Mouse (Mus musculus) intestine, embryonic 15.5 days (tissue): Measurements from ENCODE around the gene Tusc2. TPM values are rescaled to one million over a fixed set of nuclear protein-coding genes. Genes with fewer than 3 reads are reported as not detected.
A peak's percentile ranks its signal among the peaks of the same experiment; 100 is the strongest.

ENCODE experiments used
- ATAC-seq: fragments of 200-750 bp; cut with Nextera tagmentation; 2 replicates; pipeline ENCODE4 v1.8.0; 2017; ENCODE audit warnings: moderate TSS enrichment, moderate library complexity
- H3K27ac ChIP-seq: fragments of 300-500 bp; sonication (generic); 2 replicates; pipeline ENCODE4 v1.5.1; 2015; ENCODE audit warnings: mild to moderate bottlenecking, inconsistent platforms
- H3K27me3 ChIP-seq: fragments of 300-500 bp; sonication (generic); replicated peaks from 2 replicates; pipeline ENCODE4 v1.6.1; 2015; ENCODE audit warnings: inconsistent platforms
- H3K36me3 ChIP-seq: fragments of 300-500 bp; sonication (generic); 2 replicates; pipeline ENCODE4 v1.6.1; 2015; ENCODE audit warnings: inconsistent platforms
- H3K4me1 ChIP-seq: fragments of 300-500 bp; sonication (generic); replicated peaks from 2 replicates; pipeline ENCODE4 v1.6.1; 2015; ENCODE audit warnings: inconsistent platforms
- H3K4me2 ChIP-seq: fragments of 300-500 bp; sonication (generic); replicated peaks from 2 replicates; pipeline ENCODE4 v1.6.1; 2015; ENCODE audit warnings: mild to moderate bottlenecking, inconsistent platforms
- H3K4me3 ChIP-seq: fragments of 300-500 bp; sonication (generic); replicated peaks from 2 replicates; pipeline ENCODE4 v1.5.1; 2015; ENCODE audit warnings: inconsistent platforms
- H3K9ac ChIP-seq: fragments of 300-500 bp; sonication (generic); 2 replicates; pipeline ENCODE4 v1.6.1; 2015; ENCODE audit warnings: inconsistent platforms
- H3K9me3 ChIP-seq: fragments of 300-500 bp; sonication (generic); 2 replicates; pipeline ENCODE4 v1.6.1; 2016; ENCODE audit warnings: inconsistent platforms
- WGBS: fragments of 180-500 bp; shearing (Covaris S2); methylation state at CpG from one replicate; pipeline ENCODE4 v1.1.7; 2015; 5-methylcytosine and 5-hydroxymethylcytosine counted together
- polyA plus RNA-seq: library from polyadenylated mRNA; unstranded; fragments of >200 nt; fragmentation: Nextera tagmentation; extraction: Ambion mirVana; gene quantifications from 2 replicates; pipeline ENCODE4 v1.2.1, GENCODE M21; 2015

Tusc2 gene
- polyA plus RNA-seq: 44.2 and 45.0 TPM in 2 replicates

GRCm38 (mm10) chr9:107563029-107563581, at the start of gene Tusc2:
Tusc2 (plus strand) TSS chr9:107563255.
- Histone ChIP-seq H3K4me3 (peak within 1 kb of the TSS; percentile 95), H3K27ac (0 out of 2 replicates have a peak within 1 kb of the TSS, but pooled peaks have one; percentile 25), H3K4me1 (peaks cover 33% of the 10 kb centered on the region), H3K36me3 (peaks cover 30% of the 10 kb centered on the region), H3K9me3 (no peaks in the 10 kb centered on the region), H3K27me3 (no peaks in the 10 kb centered on the region), H3K9ac (peak within 1 kb of the TSS; percentile 87), H3K4me2 (peak within 1 kb of the TSS; percentile 81)
- peak; percentile 95 for ATAC-seq
- under 1% methylated on average over 46 of the region's 46 CpGs for WGBS

- peak; percentile 64 for ATAC-seq
- H3K27ac ChIP-seq: no peak overlapping the region
- no peaks in the 10 kb centered on the region for H3K36me3 ChIP-seq
- 17% methylated on average over 14 of the region's 14 CpGs for WGBS
- H3K4me1 ChIP-seq: no peaks in the 10 kb centered on the region
- no peak overlapping the region for H3K4me3 ChIP-seq
- no peaks in the 10 kb centered on the region for H3K27me3 ChIP-seq
- no peaks in the 10 kb centered on the region for H3K9me3 ChIP-seq
- H3K4me2 ChIP-seq: no peak overlapping the region
- no peak overlapping the region for H3K9ac ChIP-seq
Measured at GRCm38 (mm10) chr9:107514303-107514955, 48.6 kb upstream of the Tusc2 start.

- H3K9ac ChIP-seq: no peak overlapping the region
- H3K27ac ChIP-seq: no peak overlapping the region
- peaks cover 4% of the 10 kb centered on the region; the same call in 1 of the 2 replicates for H3K27me3 ChIP-seq
- H3K4me3 ChIP-seq: no peak overlapping the region
- no peaks in the 10 kb centered on the region for H3K9me3 ChIP-seq
- peaks cover 21% of the 10 kb centered on the region for H3K4me1 ChIP-seq
- 75% methylated on average over 6 of the region's 6 CpGs for WGBS
- no peaks in the 10 kb centered on the region for H3K36me3 ChIP-seq
- no peak for ATAC-seq
- H3K4me2 ChIP-seq: no peak overlapping the region
Measured at GRCm38 (mm10) chr9:107520331-107520730, 42.7 kb upstream of the Tusc2 start.

DNA sequence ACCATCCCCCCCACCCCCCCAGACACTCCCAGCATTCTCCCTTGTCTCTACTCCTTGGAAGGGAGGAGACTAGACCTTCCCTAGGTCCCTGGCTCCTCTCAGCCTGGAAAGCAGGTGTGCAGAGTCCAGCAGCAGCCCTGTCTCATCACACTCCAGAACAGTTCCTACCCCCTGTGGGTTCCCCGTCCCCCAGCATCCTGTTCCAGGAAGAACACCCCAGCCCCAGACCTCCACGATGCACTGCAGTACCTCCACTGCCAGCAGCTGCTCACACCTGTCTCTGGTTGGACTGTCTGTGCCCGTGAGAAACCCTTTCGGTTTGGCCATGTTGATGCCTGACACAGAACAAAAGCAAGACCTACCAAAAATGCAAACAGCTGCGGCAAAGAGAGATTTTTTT, 41.9 kb upstream of the Tusc2 start:
- no peak overlapping the region for H3K4me3 ChIP-seq
- H3K27ac ChIP-seq: no peak overlapping the region; the same call in 1 of the 2 replicates
- H3K9ac ChIP-seq: no peak overlapping the region
- WGBS: 38% methylated on average over 5 of the region's 5 CpGs
- ATAC-seq: no peak
- no peaks in the 10 kb centered on the region for H3K36me3 ChIP-seq
- no peaks in the 10 kb centered on the region for H3K9me3 ChIP-seq
- H3K4me1 ChIP-seq: peaks cover 22% of the 10 kb centered on the region
- H3K4me2 ChIP-seq: peak overlapping the region; percentile 62
- H3K27me3 ChIP-seq: peaks cover 4% of the 10 kb centered on the region; the same call in 1 of the 2 replicates

DNA sequence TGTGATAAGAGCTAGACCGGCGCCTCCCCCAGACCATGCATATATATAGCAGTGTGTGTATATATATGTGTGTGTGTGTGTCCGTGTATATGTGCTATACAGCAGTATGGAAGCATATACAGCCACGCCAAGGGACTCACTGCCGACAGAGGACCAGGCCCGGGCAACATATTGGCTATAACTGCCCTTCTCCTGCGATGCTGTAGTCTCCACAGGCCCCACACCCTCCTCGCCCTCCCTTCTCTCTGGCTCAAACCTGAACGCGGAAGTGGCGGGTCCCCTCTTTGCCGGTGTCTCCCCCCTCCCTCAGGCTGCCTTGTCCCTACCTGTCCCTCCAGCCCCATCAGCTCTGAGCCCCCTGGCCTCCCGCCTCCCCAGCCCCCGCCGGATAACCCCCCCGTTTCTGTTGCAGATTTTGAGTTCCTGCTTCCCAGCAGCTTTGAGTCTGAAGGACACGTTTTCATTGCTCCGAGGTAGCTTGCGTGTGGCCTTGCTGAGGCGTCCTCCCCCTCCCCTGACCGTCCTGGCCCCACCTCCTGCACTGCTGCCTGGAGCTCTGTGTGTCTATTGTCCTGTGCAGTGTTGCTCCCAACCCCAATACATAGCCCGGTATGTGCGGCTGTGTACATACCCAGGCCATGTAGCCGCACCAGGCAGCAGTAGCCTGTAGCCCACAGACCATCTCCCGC, 41.2 kb upstream of the Tusc2 start:
- H3K27ac ChIP-seq: no peak overlapping the region; the same call in 1 of the 2 replicates
- peak overlapping the region; percentile 62 for H3K4me2 ChIP-seq
- H3K36me3 ChIP-seq: no peaks in the 10 kb centered on the region
- WGBS: 16% methylated on average over 25 of the region's 25 CpGs
- H3K9me3 ChIP-seq: no peaks in the 10 kb centered on the region
- peaks cover 29% of the 10 kb centered on the region for H3K4me1 ChIP-seq
- ATAC-seq: peak; percentile 56
- 0 out of 2 replicates have a peak overlapping the region, but pooled peaks have one; percentile 23 for H3K9ac ChIP-seq
- H3K4me3 ChIP-seq: peak overlapping the region; percentile 11
- H3K27me3 ChIP-seq: peaks cover 7% of the 10 kb centered on the region; the same call in 1 of the 2 replicates

DNA sequence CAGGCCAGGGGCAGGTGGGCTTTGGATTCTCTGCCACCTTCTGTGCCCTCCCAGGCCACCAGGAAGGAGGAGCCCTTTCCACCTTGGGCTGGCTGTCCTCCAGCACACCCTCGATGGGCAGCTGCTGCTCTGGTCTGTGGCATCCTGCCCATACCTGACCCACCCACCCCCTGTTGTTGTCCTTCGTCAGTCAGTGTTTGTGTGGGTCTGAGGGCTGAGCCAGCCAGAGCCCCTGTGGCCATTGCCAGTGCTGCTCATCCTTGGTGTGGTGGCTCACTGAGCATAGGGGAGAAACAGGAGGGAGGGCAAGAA, 40.7 kb upstream of the Tusc2 start:
- Histone ChIP-seq H3K4me1 (peaks cover 33% of the 10 kb centered on the region), H3K36me3 (no peaks in the 10 kb centered on the region), H3K27me3 (peaks cover 7% of the 10 kb centered on the region; the same call in 1 of the 2 replicates), H3K4me3 (peak overlapping the region; percentile 11; the same call in 1 of the 2 replicates), H3K4me2 (peak overlapping the region; percentile 62), H3K9ac (0 out of 2 replicates have a peak overlapping the region, but pooled peaks have one; percentile 23), H3K9me3 (no peaks in the 10 kb centered on the region), H3K27ac (no peak overlapping the region)
- ATAC-seq: peak; percentile 1
- WGBS: 28% methylated on average over 2 of the region's 2 CpGs

DNA sequence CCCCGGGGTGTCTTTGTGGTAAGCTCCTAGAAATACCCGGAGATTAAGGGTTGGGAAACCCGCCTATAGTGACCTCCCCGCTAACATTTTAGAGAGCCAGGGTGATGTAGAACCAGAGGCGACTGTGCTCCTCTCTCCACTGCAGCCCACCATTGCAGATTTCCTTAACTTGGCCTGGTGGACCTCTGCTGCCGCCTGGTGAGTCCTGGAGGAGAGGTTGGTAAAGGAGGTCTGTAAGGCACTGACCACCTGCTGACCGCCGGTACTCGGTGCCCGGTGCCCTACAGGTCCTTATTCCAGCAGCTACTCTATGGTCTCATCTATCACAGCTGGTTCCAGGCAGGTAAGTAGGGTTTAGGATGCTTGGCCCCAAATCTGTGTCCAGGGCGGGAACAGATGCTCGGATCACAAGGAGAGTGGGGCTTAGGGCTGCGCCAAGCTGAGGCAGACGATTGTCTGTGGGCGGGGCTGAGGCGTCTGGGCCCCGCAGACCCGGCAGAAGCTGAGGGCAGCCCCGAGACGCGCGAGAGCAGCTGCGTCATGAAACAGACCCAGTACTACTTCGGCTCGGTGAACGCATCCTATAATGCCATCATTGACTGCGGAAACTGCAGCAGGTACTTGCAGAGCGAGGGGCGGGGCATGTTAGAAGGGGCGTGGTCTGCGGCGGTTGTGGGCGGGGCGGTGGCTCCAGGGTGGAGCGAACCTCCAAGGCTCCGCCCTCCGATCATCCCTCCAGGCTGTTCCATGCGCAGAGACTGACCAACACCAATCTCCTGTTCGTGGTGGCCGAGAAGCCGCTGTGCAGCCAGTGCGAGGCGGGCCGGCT, 36.6 kb upstream of the Tusc2 start:
- peak overlapping the region; percentile 37; the same call in 1 of the 2 replicates for H3K9ac ChIP-seq

DNA sequence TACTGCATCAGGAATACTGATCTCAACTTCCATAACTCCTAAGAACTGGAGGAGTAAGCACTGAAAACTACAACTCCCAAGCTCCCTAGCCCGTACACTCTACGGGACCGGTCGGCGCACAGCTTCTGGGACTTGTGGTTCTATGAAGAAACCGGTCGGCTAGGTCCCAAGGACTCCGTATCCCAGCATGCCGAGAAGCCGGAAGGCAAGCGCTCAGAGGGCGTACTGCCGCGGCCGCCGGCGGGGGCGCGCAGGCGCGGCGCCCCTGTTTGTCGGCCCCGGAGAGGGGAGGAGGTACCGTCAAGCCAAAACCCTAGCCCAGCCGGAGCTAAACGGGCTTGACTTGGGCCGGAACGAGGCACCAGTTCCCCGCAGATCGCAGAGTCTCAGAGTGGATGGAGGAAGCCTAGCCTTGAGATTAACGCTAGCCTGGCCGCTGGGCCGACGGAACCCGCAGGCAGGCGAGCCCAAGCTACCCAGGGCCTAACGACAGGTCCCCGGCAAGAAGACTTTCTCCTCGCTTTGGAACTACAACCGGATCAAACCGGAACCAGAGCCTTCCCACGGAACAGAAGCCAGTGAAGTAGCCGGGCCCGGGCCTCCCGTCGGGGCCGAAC, 29.2 kb upstream of the Tusc2 start, which contains the start of gene Tmem115:
Gene Tmem115 (plus strand): TSS at position 155 of the 617 bp plus-strand sequence.
- Histone ChIP-seq H3K27ac (peak within 1 kb of the TSS; percentile 79), H3K4me2 (peak within 1 kb of the TSS; percentile 92), H3K27me3 (no peaks in the 10 kb centered on the region), H3K4me1 (peaks cover 21% of the 10 kb centered on the region), H3K9ac (peak within 1 kb of the TSS; percentile 79), H3K4me3 (peak within 1 kb of the TSS; percentile 76), H3K9me3 (no peaks in the 10 kb centered on the region), H3K36me3 (peaks cover 10% of the 10 kb centered on the region; the same call in 1 of the 2 replicates)
- WGBS: under 1% methylated on average over 48 of the region's 48 CpGs
- ATAC-seq: peak; percentile 98

More for the DNA sequence above, 36.6 kb upstream of the Tusc2 start:
- 6% methylated on average over 44 of the region's 44 CpGs for WGBS
- peaks cover 28% of the 10 kb centered on the region for H3K4me1 ChIP-seq
- no peak overlapping the region for H3K27ac ChIP-seq
- peaks cover 7% of the 10 kb centered on the region for H3K27me3 ChIP-seq
- H3K36me3 ChIP-seq: no peaks in the 10 kb centered on the region
- H3K4me3 ChIP-seq: peak overlapping the region; percentile 39
- H3K9me3 ChIP-seq: no peaks in the 10 kb centered on the region
- H3K4me2 ChIP-seq: peak overlapping the region; percentile 88
- ATAC-seq: peak; percentile 77

DNA sequence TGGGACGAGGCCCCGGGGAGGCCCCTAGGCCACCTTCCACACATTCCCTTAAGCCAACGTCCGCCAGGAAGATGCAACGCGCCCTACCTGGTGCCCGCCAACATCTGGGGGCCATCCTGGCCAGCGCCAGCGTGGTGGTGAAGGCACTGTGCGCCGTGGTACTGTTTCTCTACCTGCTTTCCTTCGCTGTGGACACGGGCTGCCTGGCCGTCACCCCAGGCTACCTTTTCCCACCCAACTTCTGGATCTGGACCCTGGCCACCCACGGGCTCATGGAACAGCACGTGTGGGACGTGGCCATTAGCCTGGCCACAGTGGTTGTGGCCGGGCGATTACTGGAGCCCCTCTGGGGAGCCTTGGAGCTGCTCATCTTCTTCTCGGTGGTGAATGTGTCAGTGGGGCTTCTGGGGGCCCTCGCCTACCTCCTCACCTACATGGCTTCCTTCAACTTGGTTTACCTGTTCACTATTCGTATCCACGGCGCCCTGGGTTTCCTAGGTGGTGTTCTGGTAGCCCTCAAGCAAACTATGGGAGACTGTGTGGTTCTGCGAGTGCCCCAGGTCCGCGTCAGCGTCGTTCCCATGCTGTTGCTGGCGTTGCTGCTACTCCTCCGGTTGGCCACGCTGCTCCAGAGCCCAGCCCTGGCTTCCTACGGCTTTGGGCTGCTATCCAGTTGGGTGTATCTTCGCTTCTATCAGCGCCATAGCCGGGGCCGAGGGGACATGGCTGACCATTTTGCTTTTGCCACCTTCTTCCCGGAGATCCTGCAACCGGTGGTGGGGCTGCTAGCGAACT, 28.4 kb upstream of the Tusc2 start:
- peak overlapping the region; percentile 76 for H3K4me3 ChIP-seq
- peak overlapping the region; percentile 79 for H3K27ac ChIP-seq
- H3K27me3 ChIP-seq: no peaks in the 10 kb centered on the region
- peaks cover 10% of the 10 kb centered on the region; the same call in 1 of the 2 replicates for H3K36me3 ChIP-seq
- peak overlapping the region; percentile 92 for H3K4me2 ChIP-seq
- H3K9me3 ChIP-seq: no peaks in the 10 kb centered on the region
- ATAC-seq: peak; percentile 3
- under 1% methylated on average over 40 of the region's 40 CpGs for WGBS
- peak overlapping the region; percentile 79 for H3K9ac ChIP-seq
- peaks cover 21% of the 10 kb centered on the region for H3K4me1 ChIP-seq

DNA sequence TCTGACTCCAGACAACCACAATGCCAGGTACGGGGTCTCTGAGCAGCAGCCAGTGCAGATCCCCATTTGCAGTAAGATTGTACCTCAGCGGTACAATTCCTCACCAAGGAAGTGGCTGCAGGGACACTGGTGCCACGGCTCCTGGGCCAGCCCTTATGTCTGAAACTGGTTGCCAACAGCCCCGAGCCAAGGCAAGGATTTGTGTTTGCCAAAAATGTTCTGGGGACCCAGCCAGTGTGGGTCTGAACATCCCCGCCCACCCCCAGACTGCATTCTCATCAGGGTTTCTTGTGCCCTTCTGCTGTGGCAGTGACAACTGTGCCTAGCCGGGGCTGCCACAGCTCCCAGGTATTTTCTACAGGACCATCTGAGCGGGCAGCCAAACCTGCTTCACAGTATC, 24.8 kb upstream of the Tusc2 start:
- no peak overlapping the region for H3K27ac ChIP-seq
- H3K4me1 ChIP-seq: peaks cover 37% of the 10 kb centered on the region
- H3K27me3 ChIP-seq: no peaks in the 10 kb centered on the region
- H3K4me3 ChIP-seq: no peak overlapping the region
- WGBS: 93% methylated on average over 7 of the region's 7 CpGs
- no peak overlapping the region for H3K4me2 ChIP-seq
- H3K9me3 ChIP-seq: no peaks in the 10 kb centered on the region
- no peak overlapping the region for H3K9ac ChIP-seq
- H3K36me3 ChIP-seq: peaks cover 14% of the 10 kb centered on the region; the same call in 1 of the 2 replicates
- no peak for ATAC-seq

DNA sequence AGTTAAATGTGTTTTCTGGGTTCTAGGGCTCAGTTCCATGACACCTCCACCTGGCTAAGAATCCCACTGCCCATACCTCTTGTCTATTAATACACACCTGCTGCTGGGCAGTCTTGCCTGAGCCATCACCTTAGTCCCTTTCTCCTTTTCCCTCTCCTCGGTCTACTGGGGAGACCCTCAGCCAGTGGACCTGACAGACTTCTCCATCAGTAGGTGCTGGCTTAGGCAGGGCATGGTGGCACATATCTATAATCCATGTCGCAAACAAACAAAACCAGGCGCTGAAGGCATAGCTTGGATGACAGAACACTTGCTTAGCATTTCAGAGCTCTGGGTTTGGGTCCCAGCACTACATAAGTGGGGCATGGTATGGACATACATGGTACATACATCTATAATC, 24.3 kb upstream of the Tusc2 start:
- ATAC-seq: no peak

More for the DNA sequence above, 24.3 kb upstream of the Tusc2 start:
- Histone ChIP-seq H3K4me1 (peaks cover 37% of the 10 kb centered on the region), H3K9me3 (no peaks in the 10 kb centered on the region), H3K4me3 (no peak overlapping the region), H3K9ac (no peak overlapping the region), H3K27ac (no peak overlapping the region), H3K4me2 (no peak overlapping the region), H3K27me3 (no peaks in the 10 kb centered on the region), H3K36me3 (peaks cover 14% of the 10 kb centered on the region; the same call in 1 of the 2 replicates)
- WGBS: 89% methylated on average over 3 of the region's 3 CpGs
